Mouse (Mus musculus) heart, adult 8-10 months (tissue): Measurements from ENCODE around the gene Slc25a26. TPM values are rescaled to one million over a fixed set of nuclear protein-coding genes. Genes with fewer than 3 reads are reported as not detected.
A peak's percentile ranks its signal among the peaks of the same experiment; 100 is the strongest.
"Not testable (repeated sequence)": the region's sequence is repeated elsewhere in the genome, so short reads cannot be mapped to it uniquely, and the experiment has no call there.

Source experiments
- DNase-seq: peaks from one replicate; pipeline ENCODE4 v3.0.0; 2022; ENCODE audit warnings: low spot score
- total RNA-seq, 4 experiments: library from RNA; stranded (reverse); gene quantifications; 2 replicates each; pipeline ENCODE4 v1.2.4; 2022

The Slc25a26 gene
- total RNA-seq, 4 experiments from 2014 or later: 19.1 to 24.9 (median 23.6) TPM

DNA sequence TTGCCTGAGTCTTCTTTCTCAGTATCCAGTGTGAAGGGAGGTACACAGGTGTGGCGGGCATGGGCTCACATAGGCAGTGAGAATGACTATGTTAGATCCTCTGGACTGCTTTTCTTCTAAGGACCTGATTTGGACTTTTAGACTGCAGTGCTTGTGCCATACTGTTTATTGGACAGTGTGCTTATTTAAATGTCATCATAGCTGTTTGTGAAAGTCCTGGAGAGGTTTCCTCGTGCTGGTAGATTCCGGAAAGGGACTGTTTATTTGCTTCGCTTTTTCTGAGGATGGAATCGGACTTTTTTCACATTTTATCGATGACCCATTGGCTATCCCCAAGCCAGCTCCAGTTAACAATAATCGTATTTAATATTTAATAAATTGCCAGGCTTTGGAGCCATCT is 50.7 kb downstream of the Slc25a26 start:
- no peak for DNase-seq

DNA sequence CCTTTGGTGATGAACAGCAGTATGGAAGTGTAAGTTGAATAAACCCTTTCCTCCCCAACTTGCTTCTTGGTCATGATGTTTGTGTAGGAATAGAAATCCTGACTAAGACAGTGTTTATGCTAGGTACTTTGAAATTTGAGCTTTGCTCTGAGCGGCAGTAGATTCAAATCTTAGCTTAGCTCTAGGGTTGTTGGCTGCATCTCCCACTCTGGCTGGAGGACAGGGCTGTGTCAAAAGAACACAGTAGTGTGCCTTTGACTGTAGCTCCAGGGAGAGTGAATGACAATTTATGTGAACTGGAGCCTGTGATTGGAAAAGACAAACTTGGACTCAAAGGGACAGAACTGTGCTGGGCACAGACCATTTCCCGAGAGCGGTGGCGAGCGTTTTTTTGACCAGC is 53.0 kb downstream of the Slc25a26 start:
- DNase-seq: no peak

DNA sequence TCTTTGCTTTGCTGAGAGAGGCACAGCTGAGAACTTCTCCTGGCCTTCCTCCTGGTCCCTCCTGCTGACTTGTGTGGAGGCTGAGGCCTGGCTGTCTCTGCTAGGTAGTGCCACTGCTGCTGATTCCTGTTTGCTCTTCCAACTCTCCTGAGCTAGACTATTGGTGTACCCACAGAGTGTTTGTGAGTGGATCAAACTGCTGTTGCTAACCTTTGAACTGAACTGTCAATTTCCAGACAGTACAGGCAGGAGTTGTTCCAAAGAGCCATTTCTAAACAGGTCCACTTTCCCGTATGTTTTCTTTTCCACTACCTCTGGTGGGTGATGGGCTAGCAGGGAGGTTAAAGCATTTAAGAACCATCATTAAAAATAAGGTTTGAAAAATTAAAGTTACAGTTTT is 58.5 kb downstream of the Slc25a26 start:
- DNase-seq: not testable (repeated sequence)

DNA sequence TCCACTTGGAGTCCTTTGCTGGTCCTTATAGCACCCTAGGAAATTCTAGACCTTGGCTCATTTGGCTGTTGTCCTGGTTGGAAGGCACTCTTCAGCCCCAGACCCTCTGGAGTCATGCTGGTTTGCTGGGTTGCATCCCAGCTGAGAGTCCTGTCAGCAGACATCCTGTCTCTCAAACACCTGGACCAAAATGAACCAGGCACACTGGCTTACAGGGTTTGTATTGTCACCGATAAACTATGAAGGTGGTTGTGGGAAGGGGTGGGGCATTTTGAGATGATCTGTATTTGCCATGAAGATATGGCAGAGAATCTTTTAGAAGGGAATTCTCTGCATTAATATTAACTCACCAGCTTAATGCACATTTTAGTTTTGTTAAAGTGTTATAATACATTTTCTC is 60.8 kb downstream of the Slc25a26 start:
- DNase-seq: no peak

DNA sequence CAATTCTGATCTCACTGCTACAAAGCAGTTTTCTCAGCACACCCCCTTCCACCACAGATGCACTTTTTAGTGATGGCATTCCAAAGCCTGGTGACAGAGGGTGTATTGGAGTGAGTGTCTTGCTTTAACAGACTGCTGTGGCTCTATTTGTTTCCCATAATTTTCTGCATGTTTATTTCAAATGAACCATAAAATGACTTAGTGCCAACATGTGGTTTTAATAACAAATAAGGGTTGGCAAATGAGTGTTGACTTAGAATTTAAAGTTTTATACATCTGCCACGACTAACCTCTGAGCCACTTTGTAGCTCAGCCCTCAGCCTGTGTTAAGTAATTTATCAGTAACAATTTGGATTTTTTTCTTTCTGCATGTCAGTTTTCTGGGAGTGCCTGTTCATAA is 61.2 kb downstream of the Slc25a26 start:
- DNase-seq: no peak

DNA sequence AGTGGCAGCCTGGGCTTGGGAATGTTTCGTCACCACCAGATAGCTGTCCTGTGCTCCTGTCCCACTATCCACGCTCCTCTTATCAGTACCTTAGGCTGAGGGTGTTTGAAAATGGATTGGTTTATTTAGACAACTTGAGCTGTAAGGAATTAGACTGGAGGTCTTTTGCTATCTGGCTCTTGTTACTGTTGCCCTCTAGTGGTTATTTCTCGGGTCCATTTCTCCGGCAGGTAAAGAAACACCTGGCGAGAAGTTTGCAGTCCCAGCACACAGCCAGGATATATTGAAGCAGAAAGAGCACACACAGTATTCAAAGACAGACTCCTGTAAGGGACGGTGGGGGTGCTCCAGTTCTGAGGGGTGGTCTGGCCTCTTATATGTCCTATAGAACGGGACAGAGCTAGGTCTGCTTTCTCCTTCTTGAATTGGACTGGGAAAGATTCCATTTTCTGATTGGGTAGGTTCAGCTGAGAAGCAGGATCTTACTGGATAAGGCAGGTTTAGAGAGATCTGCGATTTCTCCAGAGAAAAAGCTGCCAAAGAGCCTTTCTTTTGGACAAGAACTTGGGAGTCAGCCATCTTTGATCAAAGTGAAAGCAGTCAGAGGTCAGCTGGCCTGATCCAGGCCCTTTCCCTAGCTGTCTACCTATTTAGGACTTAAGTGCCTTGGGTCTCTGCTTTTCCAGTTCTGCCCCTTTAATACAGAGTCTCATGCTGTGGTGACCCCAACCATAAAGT is 63.2 kb downstream of the Slc25a26 start:
- no peak for DNase-seq

DNA sequence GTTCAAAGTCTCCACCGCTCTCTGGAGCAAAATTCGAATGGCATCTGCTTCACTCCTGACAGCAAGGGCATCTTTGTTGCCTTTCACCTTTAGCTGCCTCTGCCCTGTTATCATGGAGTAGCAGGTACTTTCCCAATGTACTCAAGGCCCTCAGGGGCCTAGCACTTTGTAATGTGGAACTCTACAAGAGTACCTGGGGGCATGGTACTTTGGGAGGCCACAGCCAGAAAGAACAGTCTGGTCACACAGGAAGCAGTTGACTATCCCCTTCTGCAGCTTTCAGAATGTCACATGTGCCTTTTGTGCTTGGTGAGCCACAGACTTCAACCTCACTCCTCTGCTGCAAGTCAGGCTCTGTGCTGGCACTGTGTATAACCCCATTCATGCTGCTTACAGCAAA is 65.6 kb downstream of the Slc25a26 start:
- DNase-seq: no peak

DNA sequence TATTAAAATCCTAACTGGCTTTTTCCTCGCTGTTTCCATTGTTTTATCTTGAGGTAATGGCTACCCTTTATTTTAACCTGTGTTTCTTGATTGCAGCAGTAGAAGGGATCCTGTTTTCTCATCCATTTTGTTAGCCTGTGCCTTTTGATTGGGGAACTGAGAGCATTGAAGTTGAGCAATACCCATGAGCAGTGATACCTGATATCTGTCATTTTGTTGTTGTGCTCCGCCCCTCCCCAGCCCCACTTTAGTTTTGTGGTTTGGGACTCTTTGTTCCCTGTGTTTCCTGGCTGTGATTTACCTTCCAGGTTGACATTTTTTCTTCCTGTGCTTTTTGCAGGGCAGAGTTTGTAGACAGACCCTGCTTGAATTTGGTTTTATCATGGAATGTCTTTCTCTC is 67.9 kb downstream of the Slc25a26 start:
- DNase-seq: no peak

DNA sequence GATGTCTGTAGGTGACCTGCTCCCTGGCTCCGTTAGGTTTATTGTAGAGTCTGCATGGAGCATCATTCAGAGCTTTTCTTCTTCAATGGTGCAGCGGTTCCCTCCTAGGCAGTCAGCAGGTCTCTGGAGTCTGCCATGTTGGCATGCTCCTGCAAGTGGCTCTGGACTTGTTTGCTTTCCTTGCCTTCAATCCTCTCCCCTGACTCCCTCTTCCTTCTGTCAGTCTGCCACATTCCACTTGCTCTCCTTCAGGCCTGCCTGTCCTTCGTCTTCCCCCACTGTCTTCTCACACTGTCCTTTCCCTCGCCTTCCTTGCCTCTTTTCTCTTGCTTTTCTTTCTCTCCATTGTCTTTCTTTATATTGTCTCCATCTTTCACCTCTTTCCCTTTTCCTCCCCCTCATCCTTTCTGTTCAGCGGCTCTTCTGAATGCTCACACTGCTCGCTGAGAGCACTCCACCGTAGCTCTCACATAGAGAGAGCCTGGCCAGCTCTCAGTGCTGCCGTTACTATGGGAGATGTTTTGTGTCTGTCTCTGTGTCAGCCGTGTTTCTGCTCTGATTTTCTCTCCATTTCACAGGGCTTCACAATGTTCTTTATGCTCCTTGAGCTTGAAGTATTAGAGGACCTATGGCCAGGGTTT is 75.5 kb downstream of the Slc25a26 start:
- no peak for DNase-seq

DNA sequence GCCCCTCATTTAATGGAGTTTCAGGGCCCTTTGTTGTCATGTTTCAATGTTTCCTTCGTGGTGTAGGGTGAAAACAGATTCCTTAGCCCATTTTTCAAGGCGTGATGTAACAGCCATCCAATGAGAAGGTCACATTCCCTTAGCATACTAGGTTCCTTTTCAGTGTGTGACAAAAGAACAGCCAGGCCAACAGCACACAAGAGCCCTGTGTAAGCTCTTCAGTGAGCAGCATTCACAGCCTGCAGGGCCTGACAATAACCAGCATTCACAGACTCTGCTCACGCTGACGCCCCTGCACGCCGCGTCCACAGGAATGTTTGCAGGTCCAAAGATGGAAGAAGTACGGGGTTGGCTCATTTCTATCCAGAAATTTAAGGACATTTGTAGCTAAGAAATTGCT is 77.9 kb downstream of the Slc25a26 start:
- DNase-seq: no peak

DNA sequence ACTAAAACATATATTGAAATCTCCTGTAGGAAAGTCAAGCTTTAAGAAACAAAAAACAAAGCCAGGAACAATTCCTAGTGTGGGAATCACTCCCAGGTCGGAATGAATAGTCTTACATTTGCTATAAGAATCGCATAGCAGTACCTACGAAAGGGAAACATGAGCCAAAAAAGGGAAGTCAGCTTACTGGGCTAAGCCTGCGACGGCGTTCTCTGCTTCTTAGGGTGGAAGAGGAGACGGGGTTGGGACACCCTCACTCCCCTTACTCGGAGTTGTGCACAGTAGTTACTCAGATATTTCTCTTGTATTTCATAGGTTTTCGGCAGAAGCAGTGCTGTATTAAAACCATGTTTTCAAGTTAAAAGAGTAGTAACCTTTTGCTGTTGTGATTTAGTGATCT is 81.9 kb downstream of the Slc25a26 start:
- no peak for DNase-seq

DNA sequence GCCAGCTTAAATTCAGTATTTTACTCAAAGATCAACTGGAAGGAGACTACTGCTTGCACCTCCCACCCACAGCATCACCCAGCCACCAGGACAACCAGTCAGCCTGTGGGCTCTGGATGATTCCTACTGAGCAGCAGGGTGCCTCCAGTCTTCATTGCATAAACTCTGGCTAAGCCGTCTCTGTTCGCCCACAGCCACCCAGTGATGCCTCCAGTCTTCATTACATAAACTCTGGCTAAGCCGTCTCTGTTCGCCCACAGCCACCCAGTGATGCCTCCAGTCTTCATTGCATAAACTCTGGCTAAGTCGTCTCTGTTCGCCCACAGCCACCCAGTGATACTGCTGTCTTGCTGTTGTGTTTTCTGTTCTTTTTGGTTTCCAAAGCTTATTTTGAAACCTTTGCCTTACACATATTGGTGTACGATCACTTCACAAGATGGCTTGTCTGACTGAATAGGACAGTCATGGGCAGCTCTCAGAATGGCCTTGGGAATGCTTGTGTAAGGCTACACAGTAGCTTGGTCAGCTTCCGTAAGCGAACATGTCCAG is 84.1 kb downstream of the Slc25a26 start:
- no peak for DNase-seq

DNA sequence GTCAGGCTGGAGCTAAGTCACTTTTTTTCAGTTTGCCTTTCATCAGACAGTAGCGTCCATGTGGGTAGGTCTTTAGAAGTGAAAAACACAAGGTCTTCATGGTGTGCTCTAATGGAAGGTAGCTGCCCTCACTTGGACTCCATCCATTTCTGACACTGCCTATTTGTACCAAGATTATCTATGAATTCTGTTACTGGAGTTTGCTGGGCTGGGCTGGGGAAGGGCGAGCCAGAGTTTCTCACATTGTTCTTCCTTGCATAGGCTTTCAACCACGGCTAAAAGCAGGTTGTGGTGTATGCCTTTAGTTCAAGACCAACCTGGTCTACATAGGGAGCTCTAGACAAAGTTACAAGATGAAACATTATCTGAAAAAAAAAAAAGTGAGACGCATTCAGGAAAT is 84.8 kb downstream of the Slc25a26 start:
- no peak for DNase-seq

DNA sequence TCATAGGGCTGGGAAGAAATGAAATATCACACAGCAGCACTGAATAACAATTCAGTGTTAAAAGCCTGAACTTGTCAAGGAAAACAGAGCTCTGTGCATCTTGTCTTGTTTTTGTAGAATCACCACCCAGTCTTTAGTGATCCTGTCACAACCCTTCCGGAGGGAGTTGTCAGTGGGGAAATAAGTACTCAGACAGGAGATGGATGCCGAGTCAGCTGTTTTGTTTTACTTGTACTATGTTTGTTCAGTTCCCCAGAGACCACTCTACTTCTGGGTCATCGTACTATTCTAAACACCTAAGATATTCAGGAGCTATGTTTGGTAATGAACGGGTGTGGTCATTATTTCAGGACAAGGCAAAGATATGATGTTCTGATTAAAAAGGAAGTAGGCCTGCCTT is 88.2 kb downstream of the Slc25a26 start:
- DNase-seq: no peak

DNA sequence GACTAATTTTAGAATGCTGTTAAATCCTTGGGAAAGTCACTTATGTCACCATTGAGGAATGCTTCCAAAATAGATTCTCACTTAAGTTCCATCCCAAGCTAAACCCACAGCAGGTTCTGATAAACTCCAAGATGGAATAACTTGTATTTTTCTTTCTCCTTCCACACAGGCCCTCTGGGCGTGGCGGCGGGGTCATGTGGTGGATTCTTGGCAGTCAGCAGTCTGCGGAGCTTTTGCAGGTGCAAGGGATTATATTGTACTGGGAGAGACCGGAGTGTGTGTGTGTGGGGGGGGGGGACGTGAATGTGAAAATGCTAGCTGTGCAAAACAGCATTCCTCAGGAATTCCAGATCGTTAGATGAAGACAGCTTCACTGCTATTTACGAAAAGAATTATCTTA is 92.1 kb downstream of the Slc25a26 start:
- DNase-seq: peak; percentile 60

DNA sequence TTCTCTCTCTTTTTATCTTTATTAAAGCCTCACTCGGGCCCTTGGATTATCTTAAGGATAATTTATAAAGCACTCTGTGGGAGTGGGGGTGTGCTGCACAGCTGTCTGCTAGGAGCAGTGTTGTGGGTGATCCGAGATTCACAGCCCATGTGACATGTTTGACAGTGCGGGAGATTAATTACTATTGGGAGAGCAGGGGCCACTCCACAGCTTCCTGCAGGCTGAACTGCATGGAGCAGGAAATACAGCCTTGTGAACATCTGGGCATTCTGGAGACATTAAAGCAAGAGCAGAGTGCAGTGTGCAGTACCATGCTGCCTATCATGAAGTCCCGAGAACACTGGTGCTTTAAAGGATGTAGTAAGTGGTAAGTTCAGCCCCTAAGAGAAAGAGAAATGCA is 92.6 kb downstream of the Slc25a26 start:
- no peak for DNase-seq

DNA sequence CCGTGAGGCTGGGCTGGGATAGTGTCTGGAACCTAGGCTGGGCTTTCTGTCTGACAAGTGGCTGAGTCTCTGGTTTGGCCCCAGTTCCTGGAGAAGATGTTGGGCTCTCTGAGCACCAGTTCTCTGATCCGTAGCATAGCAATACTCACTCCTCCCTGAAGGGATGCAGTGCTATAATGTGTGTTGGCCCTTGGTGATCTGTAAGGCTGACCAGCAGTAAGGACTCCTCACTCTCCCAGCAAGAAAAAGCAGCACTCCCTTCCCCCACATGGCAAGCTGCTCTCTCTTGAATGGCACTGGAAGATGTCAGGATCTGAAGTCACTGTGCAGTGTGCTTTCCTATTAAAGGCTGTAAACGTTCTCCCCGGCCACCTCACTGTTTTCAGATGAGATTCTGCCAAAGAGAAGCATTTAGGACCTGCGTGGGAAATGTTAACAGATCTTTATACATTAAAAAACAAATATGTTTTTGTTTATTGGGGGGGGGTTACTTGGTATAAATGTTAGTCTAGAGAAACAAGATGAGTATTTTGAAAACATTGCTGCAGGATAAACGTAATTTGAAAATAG is 94.0 kb downstream of the Slc25a26 start:
- DNase-seq: no peak

DNA sequence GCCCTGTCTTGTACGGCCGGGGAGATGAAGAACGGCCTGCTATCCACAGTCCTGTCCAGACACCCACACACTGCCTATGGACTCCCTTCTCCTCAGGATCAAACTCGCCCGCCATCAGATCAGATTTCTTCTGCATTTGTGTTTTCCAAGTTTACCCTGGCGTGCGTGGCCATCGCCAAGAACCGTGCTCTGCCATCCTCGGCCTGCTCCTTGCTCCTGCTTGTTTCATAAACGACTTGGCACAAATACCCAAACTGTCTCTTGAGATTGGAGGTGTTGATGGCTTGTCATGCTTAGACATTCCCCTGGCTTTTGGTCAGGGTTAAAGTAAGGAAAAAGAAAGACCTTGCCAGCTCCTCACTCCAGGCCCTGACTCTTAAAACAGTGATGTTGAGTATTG is 94.6 kb downstream of the Slc25a26 start:
- no peak for DNase-seq

DNA sequence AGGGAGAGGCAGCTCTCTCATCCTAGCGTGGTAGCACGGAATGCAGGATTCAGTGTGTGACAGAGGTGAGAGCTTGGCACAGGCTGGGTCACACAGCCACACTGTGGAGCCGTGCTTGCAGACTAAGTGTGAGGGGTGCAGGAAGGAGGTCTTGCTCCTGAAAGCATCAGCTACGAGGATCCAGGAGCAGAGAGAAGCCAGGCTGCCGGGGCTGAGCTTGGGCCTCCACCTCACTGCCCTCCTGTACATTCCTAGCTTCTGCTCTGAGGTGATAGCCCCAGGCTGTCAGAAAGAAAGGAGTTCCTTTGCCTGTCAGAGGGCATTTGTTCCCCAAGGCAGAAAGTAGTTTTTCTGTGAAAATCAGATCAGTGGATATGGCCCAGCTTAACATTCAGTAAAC is 95.1 kb downstream of the Slc25a26 start:
- DNase-seq: no peak

DNA sequence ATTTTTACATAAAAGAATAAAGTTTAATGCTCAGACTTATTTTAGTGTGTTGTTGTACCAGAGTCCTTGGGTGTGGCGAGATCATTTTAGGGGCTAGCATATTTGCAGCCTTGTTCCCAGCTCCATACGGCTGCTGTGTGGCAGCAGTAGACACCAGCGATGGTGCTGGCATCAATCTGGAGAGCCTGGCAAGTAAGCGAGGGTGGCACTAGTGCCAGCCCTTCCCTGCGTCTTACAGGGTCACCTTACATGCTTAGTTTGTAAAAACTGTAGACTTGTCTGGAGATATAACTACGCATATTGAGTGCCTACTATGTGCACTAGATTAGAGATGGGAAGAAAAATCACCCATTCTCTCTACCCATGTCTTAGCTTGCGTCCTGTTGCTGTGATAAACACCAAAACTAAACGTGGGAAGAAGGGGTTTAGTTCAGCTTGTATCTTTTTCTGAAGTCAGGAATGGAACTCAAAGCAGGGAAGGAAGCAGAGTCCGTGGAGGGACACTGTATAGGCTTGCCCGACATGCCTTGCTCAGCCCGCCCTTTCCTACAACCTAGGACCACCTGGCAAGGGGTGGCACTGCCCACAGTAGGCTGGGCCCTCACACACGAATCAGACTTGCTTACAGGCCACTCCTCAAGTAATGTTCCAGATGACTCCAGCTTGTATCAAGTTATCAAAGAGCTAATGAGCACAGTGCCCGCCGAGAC is 96.1 kb downstream of the Slc25a26 start:
- DNase-seq: no peak

DNA sequence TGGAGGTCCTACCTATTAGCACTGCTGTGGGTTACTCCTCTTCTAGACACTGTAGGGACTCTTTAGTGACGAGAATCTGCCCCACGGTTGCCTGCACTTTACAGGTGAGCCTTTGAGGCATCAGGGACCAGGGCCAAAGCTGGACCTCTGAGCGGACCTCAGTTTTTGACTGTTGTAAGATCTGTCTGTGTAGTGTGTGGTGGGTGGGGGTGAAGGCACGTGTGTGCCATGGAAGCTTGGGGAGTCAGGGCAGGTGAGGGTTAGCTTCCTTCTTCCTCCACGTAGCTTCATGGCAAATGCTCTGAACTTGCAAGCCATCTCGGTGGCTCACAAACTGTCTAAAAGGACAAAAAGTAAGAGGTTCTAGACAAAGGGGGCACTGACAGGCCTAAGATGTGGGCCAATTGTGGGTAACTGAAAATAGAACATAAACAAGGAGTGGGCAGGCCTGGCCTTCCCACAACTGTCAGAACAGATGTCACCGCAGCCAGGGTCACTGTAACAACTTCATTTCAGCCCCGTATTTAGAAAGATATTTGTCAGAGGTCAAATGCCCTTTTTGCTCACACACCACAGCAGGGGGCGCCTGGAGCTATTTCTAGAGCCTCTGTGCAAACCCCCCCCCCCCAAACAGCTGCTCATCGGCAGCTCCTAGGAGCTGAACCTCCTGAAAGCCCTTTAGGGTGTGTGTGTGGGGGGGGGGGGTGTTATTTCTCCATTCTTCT is 96.8 kb downstream of the Slc25a26 start:
- no peak for DNase-seq

DNA sequence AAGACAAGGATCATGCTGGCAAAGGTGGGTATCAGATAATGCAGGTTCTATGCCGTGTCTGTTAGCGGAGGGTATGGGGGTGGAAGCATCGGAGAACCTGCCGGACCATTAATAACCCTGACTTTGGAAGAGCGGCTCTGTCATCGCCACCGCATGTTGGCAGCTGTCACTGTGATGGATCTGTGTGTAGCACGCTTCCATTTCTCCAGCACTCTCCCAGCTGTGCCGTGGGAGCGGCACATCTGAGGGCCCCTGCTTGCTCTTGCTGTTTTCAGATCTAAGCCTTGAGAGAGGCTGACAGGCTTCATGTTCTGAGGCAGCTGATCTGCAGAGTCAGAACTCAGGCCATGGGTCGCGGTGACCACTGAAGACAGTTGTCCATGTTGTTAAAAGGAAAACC is 98.3 kb downstream of the Slc25a26 start:
- DNase-seq: no peak
